Mouse (Mus musculus) MEL (cell line): Measurements from ENCODE around the gene Tmem131.

Experiments
- POLR2A ChIP-seq, 2 experiments: IDR thresholded peaks; 2 replicates each; pipeline ENCODE4 v1.6.1; 2011 to 2012; ENCODE audit warnings: low read length in 2 of 2, mild to moderate bottlenecking in 2 of 2, control low read depth in 1 of 2, improper control_type of control experiment in 1 of 2, low read depth in 1 of 2, moderate library complexity in 1 of 2; ENCODE audit not compliant: control insufficient read depth in 1 of 2, insufficient read depth in 1 of 2, poor library complexity in 1 of 2
- USF1 ChIP-seq: IDR thresholded peaks from 2 replicates; pipeline ENCODE4 v1.6.1; 2014; ENCODE audit warnings: low read depth, mild to moderate bottlenecking, inconsistent platforms, low read length, improper control_type of control experiment, moderate library complexity

GRCm38 (mm10) chr1:36984406-36984805, 40.9 kb upstream of the Tmem131 start:
- TF ChIP-seq USF1 (no peak), POLR2A (IDR thresholded peaks at IDR 0.05; ENCODE audit: control insufficient read depth in 1 of 2, insufficient read depth in 1 of 2, low read depth in 1 of 2, low read length in 2 of 2, poor library complexity in 1 of 2) (no peak)
